In the genomic region with DNA sequence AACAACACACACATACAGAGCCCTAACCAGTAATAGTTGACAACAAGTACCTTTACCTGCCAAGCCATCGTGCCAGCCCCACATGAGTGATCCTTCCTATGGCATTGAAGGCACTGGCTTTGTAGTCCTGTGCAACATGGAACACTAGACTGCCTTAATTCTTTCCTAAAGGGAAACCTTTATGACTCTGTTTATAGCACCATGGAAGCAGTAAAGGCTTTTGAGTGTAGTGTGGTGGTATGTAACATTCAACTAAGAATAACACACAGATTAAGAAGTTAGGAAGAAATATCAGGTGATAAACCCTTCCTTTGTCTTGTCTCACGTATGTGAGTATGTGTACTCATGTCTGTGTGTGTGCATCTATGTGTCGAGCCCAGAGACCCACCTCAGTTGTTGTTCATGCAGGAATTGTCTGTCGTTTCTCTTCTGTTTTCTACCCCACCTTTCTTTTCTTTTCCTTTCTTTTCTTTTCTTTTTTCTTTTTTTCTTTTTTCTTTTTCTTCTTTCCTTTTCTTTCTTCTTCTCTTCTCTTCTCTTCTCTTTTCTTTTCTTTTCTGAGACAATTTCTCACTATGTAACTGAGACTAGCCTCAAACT, we compare ENCODE assay signal across 8 mouse cellular contexts. TPM values are rescaled to one million over a fixed set of nuclear protein-coding genes. Genes with fewer than 3 reads are reported as not detected.
DNase-seq lines count a peak whose midpoint lies in the region; ATAC-seq and TF ChIP-seq lines count a peak whose summit lies in the region.

A gene (minus strand): TSS at position 113 of the 600 bp plus-strand sequence.

- no peaks in the 10 kb centered on the region for H3K27me3 ChIP-seq in liver, adult 2 months (ENCODE audit: control insufficient read depth, insufficient read depth, low read length)
- no peaks in the 10 kb centered on the region for H3K27me3 ChIP-seq in embryonic facial prominence, embryonic 11.5 days (ENCODE audit: control insufficient read depth, insufficient read depth, low read length)
- no peaks in the 10 kb centered on the region for H3K27me3 ChIP-seq in heart, embryonic 13.5 days (replicated peaks)
- H3K27me3 ChIP-seq in myocyte (ENCODE audit: control insufficient read depth, insufficient read depth, insufficient read length) = no peaks in the 10 kb centered on the region

- no peak within 1 kb of the TSS for H3K27ac ChIP-seq in liver, adult 2 months (replicated peaks; ENCODE audit: insufficient read depth, low read depth, low read length)
- no peak within 1 kb of the TSS for H3K27ac ChIP-seq in embryonic facial prominence, embryonic 11.5 days (replicated peaks; ENCODE audit: low read depth, low read length)
- H3K27ac ChIP-seq in heart, embryonic 13.5 days (replicated peaks) = no peak within 1 kb of the TSS

- no peak for ATAC-seq in embryonic facial prominence, embryonic 11.5 days (replicated peaks; ENCODE audit: insufficient number of reproducible peaks, low FRiP score, low TSS enrichment, low read depth)
- ATAC-seq in heart, embryonic 13.5 days (ENCODE audit: extremely low read depth, insufficient number of reproducible peaks, low FRiP score, low TSS enrichment) = no peak

- H3K9me3 ChIP-seq in embryonic facial prominence, embryonic 11.5 days (replicated peaks; ENCODE audit: control insufficient read depth, low read length) = no peaks in the 10 kb centered on the region
- no peaks in the 10 kb centered on the region for H3K9me3 ChIP-seq in heart, embryonic 13.5 days

- no peak within 1 kb of the TSS for H3ac ChIP-seq in myocyte (ENCODE audit: control insufficient read depth, insufficient read length)

- 87% methylated on average over 4 of the region's 4 CpGs for WGBS in liver, adult 2 months
- WGBS in embryonic facial prominence, embryonic 11.5 days = 74% methylated on average over 4 of the region's 4 CpGs
- WGBS in heart, embryonic 13.5 days = 70% methylated on average over 4 of the region's 4 CpGs

- TF ChIP-seq CTCF in liver, adult 2 months (IDR thresholded peaks at IDR 0.05; ENCODE audit: low read depth, low read length) = no peak

- H3K4me1 ChIP-seq in liver, adult 2 months (ENCODE audit: control insufficient read depth, insufficient read depth, low read length) = peaks cover 11% of the 10 kb centered on the region
- no peaks in the 10 kb centered on the region for H3K4me1 ChIP-seq in embryonic facial prominence, embryonic 11.5 days (ENCODE audit: control insufficient read depth, insufficient read depth, low read length)
- H3K4me1 ChIP-seq in heart, embryonic 13.5 days = peaks cover 21% of the 10 kb centered on the region

- no peak within 1 kb of the TSS for H3K9ac ChIP-seq in liver, adult 2 months (ENCODE audit: low read depth, low read length)
- H3K9ac ChIP-seq in embryonic facial prominence, embryonic 11.5 days (replicated peaks; ENCODE audit: low read length) = no peak within 1 kb of the TSS
- H3K9ac ChIP-seq in heart, embryonic 13.5 days = no peak within 1 kb of the TSS

- no peak for DNase-seq in liver, adult 2 months (ENCODE audit: extremely low read depth, low read depth, low spot score)
- DNase-seq in liver = no peak
- DNase-seq in embryonic facial prominence, embryonic 11.5 days (ENCODE audit: low spot score) = no peak
- no peak for DNase-seq in left cerebral cortex, postnatal 14 days (ENCODE audit: low spot score in 2 of 2)
- no peak for DNase-seq in yolk sac, embryonic 10.5 days (ENCODE audit: low spot score)
- DNase-seq in spleen, adult 12 weeks (ENCODE audit: low spot score) = no peak

- intact Hi-C loops in left cerebral cortex, postnatal 14 days (cut with DNase I) = no loop called here

- peaks cover 2% of the 10 kb centered on the region; the same call in 1 of the 2 replicates for H3K79me2 ChIP-seq in liver, adult 2 months (ENCODE audit: control insufficient read depth, insufficient read depth, low read length)
- peaks cover 2% of the 10 kb centered on the region for H3K79me2 ChIP-seq in myocyte (ENCODE audit: control insufficient read depth, insufficient read depth)

- no peaks in the 10 kb centered on the region for H3K36me3 ChIP-seq in liver, adult 2 months (ENCODE audit: control insufficient read depth, insufficient read depth, low read length)
- H3K36me3 ChIP-seq in embryonic facial prominence, embryonic 11.5 days (replicated peaks; ENCODE audit: control insufficient read depth, insufficient read depth, low read depth, low read length) = no peaks in the 10 kb centered on the region
- peaks cover 15% of the 10 kb centered on the region for H3K36me3 ChIP-seq in heart, embryonic 13.5 days
- peaks cover 3% of the 10 kb centered on the region for H3K36me3 ChIP-seq in myocyte (ENCODE audit: control insufficient read depth, insufficient read depth)

- no peak within 1 kb of the TSS for H3K4me2 ChIP-seq in embryonic facial prominence, embryonic 11.5 days (ENCODE audit: low read depth, low read length)
- H3K4me2 ChIP-seq in heart, embryonic 13.5 days = no peak within 1 kb of the TSS
- no peak within 1 kb of the TSS for H3K4me2 ChIP-seq in myocyte (ENCODE audit: low read depth)

- TF ChIP-seq POLR2A in liver, adult 2 months (IDR thresholded peaks at IDR 0.05; ENCODE audit: extremely low read depth, insufficient read depth, low read length) = no peak
- no peak for TF ChIP-seq POLR2A in myocyte (IDR thresholded peaks at IDR 0.05; ENCODE audit: insufficient read length, low read depth)

- H3K4me3 ChIP-seq in liver, adult 2 months (ENCODE audit: insufficient read depth, low read depth, low read length) = no peak within 1 kb of the TSS
- no peak within 1 kb of the TSS for H3K4me3 ChIP-seq in embryonic facial prominence, embryonic 11.5 days (ENCODE audit: low read depth, low read length)
- no peak within 1 kb of the TSS for H3K4me3 ChIP-seq in heart, embryonic 13.5 days
- no peak within 1 kb of the TSS for H3K4me3 ChIP-seq in myocyte

TF ChIP-seq in myocyte, 11 proteins besides CTCF, POLR2A, EP300 and RAD21:
- TF ChIP-seq POLR2AphosphoS2 (IDR thresholded peaks at IDR 0.05; ENCODE audit: insufficient read length, low read depth) = peak; percentile 44
- no peak for TF ChIP-seq MAX (IDR thresholded peaks at IDR 0.05; ENCODE audit: low read depth)
- TF ChIP-seq SRF (IDR thresholded peaks at IDR 0.05; ENCODE audit: control insufficient read depth, insufficient read length, low read depth) = no peak

RNA-seq across cellular contexts. Expression of the gene that starts here (rescaled TPM):
- total RNA-seq in liver, adult 2 months (2014; rRNA removed) = 58.1 and 62.6 TPM in 2 replicates
- 66.4 and 75.2 TPM in 2 replicates for polyA plus RNA-seq in liver, adult 2 months (2012; rRNA removed)
- polyA plus RNA-seq in embryonic facial prominence, embryonic 11.5 days (2014; fragmentation: Nextera tagmentation; extraction: Ambion mirVana) = 95.1 and 96.7 TPM in 2 replicates
- polyA plus RNA-seq in heart, embryonic 13.5 days (2015; fragmentation: Nextera tagmentation; extraction: Ambion mirVana) = 88.4 and 104 TPM in 2 replicates
- 10 to 100 TPM; 70.4 to 73.7 TPM for total RNA-seq in left cerebral cortex, postnatal 14 days (2021)
- polyA plus RNA-seq in myocyte (2012; fragmentation: generic; extraction: Trizol) = 169 TPM
